Mouse (Mus musculus): ENCODE measurements around the gene Doc2g.

Gene Doc2g

DNA sequence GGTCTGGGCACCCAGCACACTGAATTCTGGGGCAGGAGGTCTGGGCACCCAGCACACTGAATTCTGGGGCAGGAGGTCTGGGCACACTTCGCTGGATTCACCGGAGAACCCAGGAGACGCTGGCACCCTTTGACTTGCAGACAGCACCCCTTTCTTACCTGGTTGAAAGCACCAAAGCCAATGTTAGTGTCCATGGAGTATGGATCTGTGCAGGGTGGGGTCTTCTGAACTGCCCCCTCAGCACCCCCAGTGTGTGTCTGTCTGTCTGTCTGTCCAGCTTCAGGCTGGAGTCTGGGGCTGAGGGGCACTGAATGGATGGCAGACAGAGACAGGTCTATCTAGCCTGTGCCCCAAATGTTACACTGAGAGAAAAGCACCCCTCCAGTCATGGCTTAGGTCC, 11.6 kb upstream of the Doc2g start:
- DNase-seq: peak in 1 of 2 experiments; percentile 71

GRCm38 (mm10) chr19:3991966-3992365, 11.1 kb upstream of the Doc2g start:
- DNase-seq: no peak

GRCm38 (mm10) chr19:3992416-3992815, 10.7 kb upstream of the Doc2g start, which contains the start of gene Tbx10:
Gene Tbx10, plus strand, starts transcription at chr19:3992752.
- peak in 1 of 2 experiments; percentile 68 for DNase-seq

DNA sequence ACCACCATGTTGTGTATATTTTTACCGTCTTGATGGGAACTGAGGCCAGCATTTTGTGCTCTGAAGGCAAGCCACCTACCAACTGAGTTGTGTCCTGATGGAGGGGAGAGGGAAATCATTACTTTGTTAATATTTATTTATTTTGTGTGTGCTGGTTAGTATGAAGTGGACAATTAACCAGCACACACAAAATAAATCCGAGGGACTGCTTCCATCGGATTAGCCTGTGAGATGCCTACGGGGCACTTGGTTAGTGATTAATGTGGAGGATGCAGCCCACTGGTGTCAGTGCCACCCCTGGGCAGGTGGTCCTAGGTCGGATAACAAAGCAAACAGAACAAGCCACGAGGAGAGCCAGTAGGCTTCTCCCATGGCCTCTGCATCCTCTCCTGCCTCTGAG, 8.2 kb upstream of the Doc2g start:
- DNase-seq: no peak

- no peak for DNase-seq
Measured at GRCm38 (mm10) chr19:3995505-3995904, 7.6 kb upstream of the Doc2g start.

GRCm38 (mm10) chr19:3996106-3996505, 7.0 kb upstream of the Doc2g start:
- no peak for DNase-seq

DNA sequence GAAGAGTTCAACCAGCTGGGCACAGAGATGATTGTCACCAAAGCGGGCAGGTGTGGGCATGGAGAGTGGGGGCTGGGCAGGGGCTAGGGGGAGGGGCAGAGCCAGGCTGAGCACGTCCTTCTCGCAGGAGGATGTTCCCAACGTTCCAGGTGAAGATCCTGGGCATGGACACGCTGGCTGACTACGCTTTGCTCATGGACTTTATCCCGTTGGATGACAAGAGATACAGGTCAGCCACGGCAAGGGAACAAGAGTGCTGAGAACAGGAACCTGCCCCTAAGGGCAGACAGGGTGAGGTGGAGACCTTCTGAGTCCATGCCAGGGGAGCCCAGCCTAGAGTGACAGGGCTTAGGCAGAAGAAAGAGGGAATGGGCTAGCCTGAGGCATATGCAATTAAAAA, 6.4 kb upstream of the Doc2g start:
- peak; percentile 59 to 66 for DNase-seq

- DNase-seq: peak in 1 of 2 experiments; percentile 51
Measured at GRCm38 (mm10) chr19:3997231-3997630, 5.9 kb upstream of the Doc2g start.

DNA sequence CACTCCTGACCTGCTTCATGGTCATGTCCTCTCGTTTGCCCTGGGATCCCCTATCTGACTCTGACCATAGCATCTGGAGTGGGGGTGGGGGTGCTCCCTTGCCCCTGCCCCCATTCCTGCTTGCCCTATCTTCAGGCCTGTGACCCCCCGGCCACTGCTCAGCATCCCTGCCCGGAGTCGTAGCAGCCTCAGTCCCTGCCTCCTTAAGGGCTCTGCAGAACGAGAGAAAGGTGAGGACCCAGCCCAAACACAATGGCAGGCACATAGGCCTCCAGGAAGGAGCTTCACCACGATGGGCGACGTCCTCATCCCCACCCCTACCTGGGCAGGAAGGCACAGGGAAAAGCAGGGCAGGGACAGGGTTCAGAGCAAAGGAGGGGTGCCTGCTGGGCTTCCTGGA, 4.8 kb upstream of the Doc2g start:
- no peak for DNase-seq

GRCm38 (mm10) chr19:3999121-3999730, 3.9 kb upstream of the Doc2g start:
- DNase-seq: no peak

GRCm38 (mm10) chr19:4000119-4000900, 2.8 kb upstream of the Doc2g start, which contains the start of the genes Nudt8 and Gm49405:
Gene Nudt8, plus strand, starts transcription at chr19:4000580.
Gene Gm49405, plus strand, starts transcription at chr19:4000626.
- DNase-seq: peak; percentile 97 to 99

GRCm38 (mm10) chr19:4000949-4001525, 2.1 kb upstream of the Doc2g start:
- DNase-seq: peak in 1 of 2 experiments; percentile 36

- no peak for DNase-seq
Measured at GRCm38 (mm10) chr19:4001752-4002151, 1.4 kb upstream of the Doc2g start.

- DNase-seq: no peak
Measured at GRCm38 (mm10) chr19:4003641-4004040, 528 bp downstream of the Doc2g start.

DNA sequence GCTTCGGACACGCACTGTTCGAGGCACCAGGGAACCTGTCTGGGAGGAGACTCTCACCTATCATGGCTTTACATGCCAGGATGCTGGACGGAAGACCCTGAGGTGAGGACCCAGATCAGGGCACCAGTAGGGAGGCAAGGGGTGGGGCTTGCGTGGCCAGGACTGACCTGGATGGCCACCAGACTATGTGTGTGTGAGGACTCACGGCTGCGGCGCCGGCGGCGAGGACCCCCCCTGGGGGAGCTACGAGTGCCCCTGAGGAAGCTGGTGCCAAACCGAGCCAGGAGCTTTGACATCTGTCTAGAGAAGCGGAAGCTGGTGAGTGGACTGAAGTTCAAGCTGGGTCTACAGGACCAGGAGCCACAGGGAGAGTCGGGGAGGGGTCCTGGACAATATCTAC, 1.2 kb downstream of the Doc2g start:
- DNase-seq: no peak

- DNase-seq: no peak
Measured at GRCm38 (mm10) chr19:4005091-4005490, 2.0 kb downstream of the Doc2g start.

GRCm38 (mm10) chr19:4005971-4006370, 2.9 kb downstream of the Doc2g start:
- DNase-seq: no peak

DNA sequence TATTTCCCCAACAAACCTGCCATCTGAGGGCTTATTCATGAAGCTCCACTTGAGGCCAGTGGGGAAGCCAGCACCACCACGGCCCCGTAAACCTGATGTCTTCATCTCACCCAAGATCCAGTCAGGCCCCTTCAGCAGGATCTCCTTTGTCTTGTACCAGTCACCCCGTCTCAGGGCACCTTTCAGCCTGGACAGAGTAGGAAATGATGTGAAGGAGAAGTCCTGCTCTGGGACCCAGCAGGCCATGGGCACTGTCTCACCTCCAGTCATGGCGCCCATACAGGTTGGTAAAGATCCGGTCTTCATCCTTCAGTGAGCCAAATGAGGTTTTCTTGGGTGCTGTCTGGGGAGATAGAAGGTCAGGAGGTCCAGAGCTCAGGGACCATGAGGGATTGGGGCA, 8.0 kb downstream of the Doc2g start:
- no peak for DNase-seq

DNA sequence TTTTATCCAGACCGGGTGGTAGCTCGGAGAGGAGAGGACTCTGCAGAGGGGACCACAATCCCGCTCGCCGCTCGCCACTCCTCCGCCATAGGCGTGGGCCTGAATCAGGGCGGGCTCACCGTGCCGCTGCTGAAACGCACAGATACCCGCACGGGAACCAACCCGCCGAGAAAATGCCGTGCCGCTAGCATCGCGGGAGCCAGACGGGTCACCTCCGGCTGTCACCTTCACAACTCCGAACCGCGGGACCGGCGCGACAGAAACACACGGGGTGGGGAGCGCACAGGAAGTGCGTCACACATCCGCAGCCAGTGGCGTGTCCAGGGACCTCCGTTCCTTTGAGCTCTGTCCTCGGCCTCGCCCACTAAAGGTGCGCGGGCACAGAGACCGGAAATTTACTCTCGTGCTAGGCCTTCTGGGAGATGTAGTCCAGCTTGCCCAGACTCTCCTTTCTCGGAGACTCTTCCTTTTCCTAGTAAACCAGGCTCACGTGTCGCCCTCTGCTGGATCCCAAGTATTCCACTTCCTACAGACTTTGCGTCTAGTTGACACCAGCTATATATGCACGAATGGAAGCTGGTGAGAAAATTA, 9.4 kb downstream of the Doc2g start, which contains the start of gene Ndufv1:
Gene Ndufv1 (minus strand): TSS at position 375 of the 591 bp plus-strand sequence.
- peak; percentile 99 for DNase-seq

- DNase-seq: no peak
Measured at GRCm38 (mm10) chr19:4013066-4013465, 10.0 kb downstream of the Doc2g start.

- DNase-seq: no peak
Measured at GRCm38 (mm10) chr19:4014802-4015201, 11.7 kb downstream of the Doc2g start.

- DNase-seq: no peak
Measured at GRCm38 (mm10) chr19:4015635-4016034, 12.5 kb downstream of the Doc2g start.

GRCm38 (mm10) chr19:4017921-4018587, 14.9 kb downstream of the Doc2g start:
- no peak for DNase-seq
